Mouse (Mus musculus) midbrain, embryonic 16.5 days (tissue): ENCODE data around the gene Snx30. TPM values are rescaled to one million over a fixed set of nuclear protein-coding genes. Genes with fewer than 3 reads are reported as not detected.

Source experiments
- polyA plus RNA-seq: library from polyadenylated mRNA; unstranded; fragments of >200 nt; fragmentation: Nextera tagmentation; extraction: Ambion mirVana; gene quantifications from 2 replicates; pipeline ENCODE4 v1.2.1, GENCODE M21; 2015

The Snx30 gene
- polyA plus RNA-seq, 1 experiment from 2014 or later, result 17.7 TPM

Other genes starting within 250 kb of the Snx30 start
- gene Hsdl2, start 224.3 kb upstream of the Snx30 start, polyA plus RNA-seq, result 31.5 and 34.5 TPM in 2 replicates
- 38.1 and 51.2 TPM in 2 replicates for gene E130308A19Rik, start 179.6 kb upstream of the Snx30 start, polyA plus RNA-seq
- gene Inip, start 4.3 kb upstream of the Snx30 start, polyA plus RNA-seq, result 54.3 and 59.0 TPM in 2 replicates
- gene Slc46a2, start 109.2 kb downstream of the Snx30 start, polyA plus RNA-seq, result 0.08 TPM in 1 of 2 replicates, not detected in the other
- not detected in 2 replicates for gene Mup4, start 154.9 kb downstream of the Snx30 start, polyA plus RNA-seq
- gene Mup6, start 158.5 kb downstream of the Snx30 start, polyA plus RNA-seq, result not detected in 2 replicates